Mouse (Mus musculus): ENCODE results near the gene Serpina1e. TPM values are rescaled to one million over a fixed set of nuclear protein-coding genes. Genes with fewer than 3 reads are reported as not detected.
"Not testable (repeated sequence)": the region's sequence is repeated elsewhere in the genome, so short reads cannot be mapped to it uniquely, and the experiment has no call there.

The Serpina1e gene
- polyA plus RNA-seq, 1 experiment = not detected

DNA sequence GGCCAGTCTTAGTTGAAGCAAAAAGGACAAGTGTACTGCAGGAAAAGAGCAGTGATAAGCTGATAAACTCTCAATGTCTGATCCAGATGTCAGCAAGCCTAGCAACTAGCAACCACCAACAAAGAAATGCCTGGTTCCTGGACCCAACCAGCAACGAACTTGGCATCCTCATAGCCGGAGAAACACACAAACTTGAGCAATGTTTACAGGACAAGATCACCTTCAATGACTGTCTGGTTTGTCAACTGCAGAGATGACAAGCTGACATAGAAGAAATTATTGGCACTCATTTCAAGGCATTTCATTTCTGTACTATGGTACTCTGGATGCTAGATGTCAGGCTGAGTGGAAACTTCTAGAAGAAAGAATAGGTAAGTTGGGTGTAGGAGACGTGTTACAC, 8.0 kb upstream of the Serpina1e start:
- DNase-seq (ENCODE audit: extremely low spot score in 1 of 2, low spot score in 1 of 2) = no peak

DNA sequence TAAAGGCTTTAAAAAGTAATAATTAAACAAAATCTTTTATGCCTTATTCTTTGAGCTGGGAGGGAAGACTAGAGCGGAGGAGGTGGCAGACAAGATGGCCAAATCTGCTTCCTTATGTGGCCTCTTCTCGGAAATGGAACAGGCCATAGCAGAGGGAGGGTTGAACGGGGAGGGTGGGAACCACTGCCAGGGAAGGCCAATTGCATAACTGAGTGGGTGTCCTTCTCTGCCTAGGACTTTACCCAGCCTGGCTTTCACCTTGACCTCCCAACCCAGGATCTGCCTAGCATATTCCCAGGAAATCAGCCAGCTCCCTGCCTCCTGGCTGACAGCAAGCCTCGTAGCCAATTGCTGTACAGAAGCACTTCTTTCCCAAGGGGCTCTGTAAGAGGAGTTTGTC, 4.5 kb upstream of the Serpina1e start:
- DNase-seq (ENCODE audit: extremely low spot score in 1 of 2, low spot score in 1 of 2) = no peak

DNA sequence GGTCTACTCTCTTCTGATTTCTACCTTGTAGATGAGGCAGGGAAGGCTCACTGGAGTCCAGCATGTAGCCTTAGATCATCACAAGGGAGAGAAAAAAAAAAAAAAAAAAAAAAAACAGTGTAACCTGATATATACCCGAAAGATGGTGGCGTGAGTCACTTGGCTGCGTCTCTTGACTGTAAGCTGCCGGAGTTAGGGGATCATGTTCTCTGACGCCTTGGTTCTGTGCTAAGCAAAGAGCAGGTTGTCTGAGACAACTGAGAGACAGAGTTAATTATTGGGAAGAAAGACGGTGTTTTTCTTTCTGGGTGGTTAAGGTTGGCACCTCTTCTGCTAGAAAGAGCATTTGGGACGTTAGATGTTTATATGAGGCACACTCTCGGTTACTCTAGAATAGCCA, 4.1 kb upstream of the Serpina1e start:
- no peak for DNase-seq (ENCODE audit: extremely low spot score in 1 of 2, low spot score in 1 of 2)

DNA sequence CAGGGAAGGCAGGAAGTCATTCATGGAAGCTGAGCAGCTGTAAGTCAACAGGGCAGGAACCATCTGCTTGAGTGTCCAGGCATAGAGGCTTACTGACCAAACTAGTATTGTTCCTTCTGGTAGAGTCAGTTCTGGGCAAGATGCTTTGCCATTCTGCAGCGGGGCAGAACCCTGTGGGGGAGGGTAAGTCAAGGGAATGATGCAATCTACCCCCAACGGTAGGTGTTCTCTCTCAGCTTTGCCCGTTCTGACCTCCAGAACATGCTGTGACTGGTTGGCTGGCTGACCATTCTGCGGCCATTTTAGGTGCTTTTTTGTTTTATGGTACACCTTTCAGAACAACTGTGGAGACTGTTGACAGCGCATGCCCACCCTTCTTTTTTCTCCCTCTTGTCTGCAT, 3.6 kb upstream of the Serpina1e start:
- DNase-seq (ENCODE audit: extremely low spot score in 1 of 2, low spot score in 1 of 2) = no peak

DNA sequence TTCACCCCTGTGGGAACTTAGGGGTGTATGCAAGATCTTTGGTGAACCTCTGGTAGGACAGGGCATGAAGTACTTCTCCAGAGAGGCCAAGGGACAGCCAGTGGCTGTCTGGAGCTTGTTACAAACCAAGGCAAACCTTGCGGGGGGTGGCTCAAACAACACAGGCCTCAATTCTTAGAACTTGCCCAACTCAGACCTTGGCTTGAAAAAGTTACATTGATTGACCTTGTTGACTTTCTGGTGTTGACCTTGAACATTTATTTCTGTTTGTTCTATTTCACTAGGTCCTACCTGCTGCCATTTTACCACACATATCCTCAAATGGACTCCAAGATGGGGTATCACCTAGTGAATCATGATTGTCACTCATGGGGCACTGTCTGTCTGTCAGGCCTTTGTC, 2.9 kb upstream of the Serpina1e start:
- no peak for DNase-seq (ENCODE audit: extremely low spot score in 1 of 2, low spot score in 1 of 2)

DNA sequence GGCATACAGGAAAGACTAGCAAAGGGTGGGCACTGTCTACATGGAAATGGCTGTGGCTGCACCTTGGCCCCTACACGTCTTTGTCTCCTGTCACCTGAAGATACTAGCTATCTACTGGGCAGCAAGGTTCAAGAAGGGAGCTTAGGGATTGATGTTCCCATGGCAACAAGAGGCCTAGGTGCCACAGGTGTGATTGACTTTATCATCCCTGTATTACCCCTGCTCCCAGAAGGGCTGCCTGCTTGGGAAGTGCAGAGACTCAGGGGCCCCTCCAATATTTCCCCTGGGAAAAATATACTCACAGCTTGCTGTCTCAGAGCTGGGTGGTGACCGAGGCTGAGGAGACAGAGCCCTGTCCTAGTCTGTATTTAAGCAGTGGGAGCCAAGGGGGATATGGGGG, 2.2 kb downstream of the Serpina1e start:
- DNase-seq (ENCODE audit: extremely low spot score in 1 of 2, low spot score in 1 of 2) = not testable (repeated sequence)

DNA sequence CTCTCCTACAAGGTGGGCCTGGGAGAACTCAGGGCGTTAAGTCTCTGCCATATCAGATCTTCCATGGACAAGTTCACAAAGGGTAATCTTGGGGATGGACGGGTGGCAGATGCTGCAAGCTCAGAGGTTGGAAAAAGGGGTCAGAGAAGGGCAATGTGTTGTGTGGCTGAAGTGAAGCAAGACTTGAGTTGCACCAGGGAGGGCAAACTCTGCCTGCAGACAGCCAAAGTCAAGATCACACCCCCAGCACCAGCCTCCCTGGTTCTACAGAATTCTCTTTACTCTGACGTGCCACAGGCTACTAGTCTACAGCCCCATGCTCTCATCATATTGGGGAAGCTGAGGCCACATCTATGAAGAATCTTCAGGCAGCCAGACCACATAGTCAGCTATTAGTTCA, 5.8 kb downstream of the Serpina1e start:
- DNase-seq (ENCODE audit: extremely low spot score in 1 of 2, low spot score in 1 of 2) = not testable (repeated sequence)

DNA sequence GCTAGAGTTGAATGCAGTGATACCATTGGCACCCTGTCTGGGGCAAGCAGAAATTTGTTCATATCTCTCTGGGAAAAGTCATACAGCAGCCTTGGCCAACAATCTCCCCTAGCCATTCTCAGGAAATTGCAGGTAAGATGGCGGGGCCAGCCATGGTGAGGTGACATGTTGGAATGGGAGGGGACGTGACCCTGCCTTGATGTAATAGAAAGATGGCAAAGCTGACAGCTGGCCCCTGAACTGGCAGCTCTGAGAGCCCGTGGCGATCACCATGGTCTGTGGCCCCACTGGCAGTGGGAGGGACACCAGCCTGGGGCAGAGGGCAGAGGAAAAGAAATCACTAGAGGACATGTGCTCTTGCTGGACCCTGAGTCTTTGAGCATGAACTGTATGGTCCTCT, 12.5 kb downstream of the Serpina1e start:
- no peak for DNase-seq (ENCODE audit: extremely low spot score in 1 of 2, low spot score in 1 of 2)

DNA sequence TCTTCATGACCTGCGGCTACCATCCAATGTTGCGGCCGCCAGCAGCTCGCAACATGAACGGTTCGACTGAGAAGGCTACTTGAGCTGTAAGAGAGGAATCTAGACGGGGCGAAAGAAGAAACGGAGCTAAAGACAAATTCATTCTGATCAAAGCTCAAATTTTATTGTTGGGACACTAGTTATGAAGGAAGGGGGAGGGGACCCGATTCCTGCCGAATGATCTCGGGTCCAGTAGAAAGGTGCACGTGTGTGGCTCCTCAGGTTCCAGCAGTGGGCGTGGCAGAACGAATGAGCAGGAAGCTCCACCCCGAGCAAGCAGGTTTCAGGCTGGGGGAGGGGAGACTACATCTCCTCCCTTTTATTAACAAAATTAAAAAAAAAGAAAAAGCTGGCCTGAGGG, 49.6 kb downstream of the Serpina1e start:
- DNase-seq (ENCODE audit: extremely low spot score in 1 of 2, low spot score in 1 of 2) = not testable (repeated sequence)

DNA sequence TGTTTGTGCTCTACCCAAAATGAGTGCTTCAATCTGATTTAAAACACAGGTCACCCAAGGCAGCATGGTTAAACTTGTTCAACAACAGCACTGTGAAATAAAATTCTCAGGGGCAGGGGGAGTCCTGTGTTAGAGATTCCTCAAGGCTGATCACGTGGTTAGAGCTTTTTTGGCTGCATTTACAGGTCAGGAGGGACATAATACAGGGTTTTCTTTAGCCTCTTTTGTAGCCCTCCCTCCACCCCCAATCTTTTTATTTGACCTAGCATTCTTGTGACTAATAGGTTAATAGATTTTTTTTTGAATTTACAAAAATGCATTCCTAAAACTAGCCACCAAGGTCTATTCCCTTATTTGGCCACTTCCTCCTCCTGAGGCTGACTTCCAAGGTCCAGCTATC, 51.0 kb downstream of the Serpina1e start:
- DNase-seq (ENCODE audit: extremely low spot score in 1 of 2, low spot score in 1 of 2) = not testable (repeated sequence)

DNA sequence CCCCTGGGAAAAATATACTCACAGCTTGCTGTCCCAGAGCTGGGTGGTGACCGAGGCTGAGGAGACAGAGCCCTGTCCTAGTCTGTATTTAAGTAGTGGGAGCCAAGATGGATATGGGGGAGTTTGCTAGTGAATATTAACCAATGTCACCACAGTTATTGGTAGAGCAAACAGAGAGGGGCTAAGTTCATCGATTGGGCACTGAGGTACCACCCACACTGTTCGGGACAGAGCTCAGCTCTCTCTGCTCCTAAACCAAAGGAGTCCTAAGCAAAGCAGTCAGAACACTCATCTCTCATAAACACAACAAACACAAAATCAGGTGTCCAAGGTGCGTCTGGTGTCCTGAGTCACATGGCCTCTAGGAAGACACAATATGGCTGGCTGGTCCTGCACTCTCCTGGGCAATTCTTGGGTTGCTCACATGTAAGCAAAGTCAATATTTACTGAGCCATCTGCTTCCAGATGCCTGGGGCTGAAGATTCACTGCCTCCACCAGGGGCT, 53.9 kb downstream of the Serpina1e start, which contains the start of gene Serpina1c:
Serpina1c (minus strand) TSS at position 51 of the 504 bp plus-strand sequence.
- not testable (repeated sequence) for DNase-seq (ENCODE audit: extremely low spot score in 1 of 2, low spot score in 1 of 2)

DNA sequence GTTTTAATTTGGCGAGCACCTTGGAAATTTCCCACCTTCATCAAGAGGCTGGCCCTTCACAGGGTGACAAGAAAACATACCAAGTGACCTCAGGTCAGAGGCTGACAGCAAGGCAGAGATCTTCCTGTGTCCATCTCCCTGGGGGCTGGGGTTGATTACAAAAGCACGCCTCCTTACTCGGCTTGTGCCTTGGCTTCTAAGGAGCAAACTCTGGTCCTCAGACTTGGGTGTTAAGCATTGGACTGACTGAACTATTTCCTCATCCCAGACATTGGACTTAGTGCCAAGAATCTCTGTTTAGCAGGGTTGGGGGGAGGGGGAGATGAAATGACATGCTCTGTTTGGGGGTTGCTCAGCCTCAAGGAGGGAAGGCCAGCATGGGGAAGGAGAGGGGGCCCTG, 56.8 kb downstream of the Serpina1e start:
- not testable (repeated sequence) for DNase-seq (ENCODE audit: extremely low spot score in 1 of 2, low spot score in 1 of 2)

Other genes starting within 250 kb of the Serpina1e start
- gene Serpina1d, start 185.4 kb downstream of the Serpina1e start, polyA plus RNA-seq (2012; rRNA removed) = not detected in 2 replicates
- gene Serpina1b, start 128.6 kb downstream of the Serpina1e start, polyA plus RNA-seq (2012; rRNA removed) = 0.08 TPM in 1 of 2 replicates, not detected in the other
- gene Serpina1a, start 95.4 kb downstream of the Serpina1e start, polyA plus RNA-seq (2012; rRNA removed) = 0.08 TPM in 1 of 2 replicates, not detected in the other
- gene Serpina1c, start 54.1 kb downstream of the Serpina1e start, polyA plus RNA-seq (2012; rRNA removed) = not detected in 2 replicates
- not detected in 2 replicates for gene Serpina11, start 31.0 kb upstream of the Serpina1e start, polyA plus RNA-seq (2012; rRNA removed)
- 1.5 TPM in 2 replicates for gene Serpina9, start 54.8 kb upstream of the Serpina1e start, polyA plus RNA-seq (2012; rRNA removed)
- not detected in 2 replicates for gene Serpina12, start 85.5 kb upstream of the Serpina1e start, polyA plus RNA-seq (2012; rRNA removed)
- not detected in 2 replicates for gene Serpina5, start 142.1 kb upstream of the Serpina1e start, polyA plus RNA-seq (2012; rRNA removed)
- gene Serpina3a, start 153.7 kb upstream of the Serpina1e start, polyA plus RNA-seq (2012; rRNA removed) = not detected in 2 replicates
- gene Serpina3b, start 169.0 kb upstream of the Serpina1e start, polyA plus RNA-seq (2012; rRNA removed) = not detected in 2 replicates
- 0.06 TPM in 1 of 2 replicates, not detected in the other for gene Serpina3c, start 194.9 kb upstream of the Serpina1e start, polyA plus RNA-seq (2012; rRNA removed)